Mouse (Mus musculus) embryonic fibroblast, embryonic 13.5 days (primary cell): ENCODE data around the gene Gse1. TPM values are rescaled to one million over a fixed set of nuclear protein-coding genes. Genes with fewer than 3 reads are reported as not detected.

ENCODE experiments used
- H3K27ac ChIP-seq: 2 replicates; pipeline ENCODE4 v1.5.1; 2012; ENCODE audit warnings: low read length, control low read depth, inconsistent platforms; ENCODE audit not compliant: insufficient read depth
- H3K4me1 ChIP-seq: 2 replicates; pipeline ENCODE4 v1.6.1; 2011; ENCODE audit warnings: low read length; ENCODE audit not compliant: control insufficient read depth, insufficient read depth
- H3K4me3 ChIP-seq: 2 replicates; pipeline ENCODE4 v1.5.1; 2011; ENCODE audit warnings: mild to moderate bottlenecking, control low read depth, low read length; ENCODE audit not compliant: insufficient read depth
- CTCF ChIP-seq: IDR thresholded peaks from 2 replicates; pipeline ENCODE4 v1.5.1; 2011; ENCODE audit warnings: mild to moderate bottlenecking, control low read depth, low read length, moderate library complexity, borderline replicate concordance; ENCODE audit not compliant: insufficient read depth
- POLR2A ChIP-seq: IDR thresholded peaks from 2 replicates; pipeline ENCODE4 v1.6.1; 2011; ENCODE audit warnings: low read depth, mild to moderate bottlenecking, control low read depth, low read length, moderate library complexity
- polyA plus RNA-seq: library from polyadenylated mRNA; stranded (reverse); fragments of >200 nt; gene quantifications from 2 replicates; pipeline ENCODE4 v1.2.4, GENCODE M21; 2011; ENCODE audit warnings: low read depth; ENCODE audit not compliant: missing spikeins, insufficient read length

Gse1 gene
- polyA plus RNA-seq, 1 experiment: 13.4 TPM

DNA sequence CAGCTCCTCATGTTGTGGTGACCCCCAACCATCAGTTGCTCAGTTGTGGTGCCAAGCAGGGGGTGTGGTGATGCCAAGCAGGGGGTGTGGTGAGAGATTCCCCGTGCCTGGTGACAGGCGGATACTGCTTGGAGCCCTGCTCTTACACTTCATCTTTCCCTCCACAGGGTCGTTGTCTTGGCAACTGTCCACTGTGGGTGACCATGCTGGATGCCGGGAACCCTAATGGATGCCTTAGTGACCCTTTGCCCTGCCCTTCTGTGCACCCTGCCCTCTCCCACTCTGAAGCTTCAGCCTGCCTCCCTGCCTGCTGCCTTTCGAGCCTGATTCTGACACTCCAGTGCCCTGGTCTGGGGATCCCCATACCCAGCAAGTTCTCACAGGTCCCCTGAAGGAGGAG lies 109.4 kb downstream of the Gse1 start:
- no peak for TF ChIP-seq CTCF
- TF ChIP-seq POLR2A: no peak
- Histone ChIP-seq H3K27ac (no peak overlapping the region), H3K4me1 (no peaks in the 10 kb centered on the region; the same call in 1 of the 2 replicates), H3K4me3 (no peak overlapping the region)

DNA sequence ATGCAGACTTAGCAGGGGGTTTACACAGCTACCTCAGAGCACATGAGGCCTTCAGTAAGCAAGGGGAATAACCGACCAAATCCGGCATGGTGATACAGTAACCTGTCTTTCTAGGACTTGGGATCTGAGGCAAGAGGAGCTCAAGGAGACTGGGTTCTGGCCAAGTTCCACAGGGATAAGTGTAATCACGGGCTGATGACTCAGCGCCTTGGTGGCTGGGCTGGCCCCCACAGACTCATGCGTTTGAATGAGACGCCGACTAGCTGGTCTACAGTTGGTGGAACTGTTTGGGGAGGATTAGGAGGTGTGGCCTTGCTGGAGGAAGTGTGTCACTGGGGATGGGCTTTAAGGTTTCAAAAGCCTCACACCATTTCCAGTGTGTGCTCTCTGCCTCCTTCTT lies 110.4 kb downstream of the Gse1 start:
- TF ChIP-seq POLR2A (no peak), CTCF (no peak)
- no peak overlapping the region for H3K27ac ChIP-seq
- H3K4me1 ChIP-seq: no peaks in the 10 kb centered on the region; the same call in 1 of the 2 replicates
- H3K4me3 ChIP-seq: no peak overlapping the region

DNA sequence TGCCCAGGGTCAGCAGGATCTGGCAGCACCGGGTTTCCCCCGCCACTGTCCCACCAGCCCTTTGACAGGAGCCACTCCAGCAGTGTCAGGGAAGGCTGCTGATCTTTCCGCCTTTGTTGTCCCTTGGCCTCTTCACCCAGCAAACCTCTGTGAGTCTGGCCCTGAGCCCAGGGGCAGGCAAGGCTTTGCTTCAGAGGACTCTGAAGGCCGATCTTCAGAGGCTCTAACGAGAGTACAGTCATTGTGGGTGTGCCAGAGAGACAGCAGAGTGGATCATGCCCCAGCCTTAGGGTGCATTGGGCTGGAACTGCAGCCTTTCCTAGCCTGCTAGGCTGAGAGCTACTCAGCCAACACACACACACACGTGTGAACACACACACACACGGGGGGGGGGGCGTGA lies 111.5 kb downstream of the Gse1 start:
- Histone ChIP-seq H3K27ac (no peak overlapping the region), H3K4me3 (no peak overlapping the region), H3K4me1 (no peaks in the 10 kb centered on the region; the same call in 1 of the 2 replicates)
- TF ChIP-seq POLR2A (no peak), CTCF (no peak)

DNA sequence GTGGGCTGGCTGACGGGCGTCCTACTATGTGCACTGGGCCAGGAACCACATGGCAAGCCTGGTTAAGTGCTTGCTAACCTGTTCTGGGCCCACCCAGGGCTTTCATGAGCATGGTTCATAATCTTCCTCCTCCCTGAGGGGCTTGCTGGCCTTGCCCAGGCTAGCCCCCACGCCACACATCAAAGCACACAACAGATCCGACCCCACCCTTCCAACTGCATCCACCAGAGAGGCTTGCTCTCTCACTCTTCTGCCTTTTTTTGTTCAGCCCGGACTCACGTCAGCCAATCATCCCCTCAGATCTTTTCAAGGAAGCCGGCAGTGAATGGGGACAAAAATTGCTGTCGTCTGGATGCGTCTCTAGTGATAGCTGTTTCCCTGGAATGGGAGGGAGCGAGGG lies 112.9 kb downstream of the Gse1 start:
- H3K27ac ChIP-seq: no peak overlapping the region
- no peaks in the 10 kb centered on the region; the same call in 1 of the 2 replicates for H3K4me1 ChIP-seq
- no peak for TF ChIP-seq POLR2A
- no peak for TF ChIP-seq CTCF
- no peak overlapping the region for H3K4me3 ChIP-seq

DNA sequence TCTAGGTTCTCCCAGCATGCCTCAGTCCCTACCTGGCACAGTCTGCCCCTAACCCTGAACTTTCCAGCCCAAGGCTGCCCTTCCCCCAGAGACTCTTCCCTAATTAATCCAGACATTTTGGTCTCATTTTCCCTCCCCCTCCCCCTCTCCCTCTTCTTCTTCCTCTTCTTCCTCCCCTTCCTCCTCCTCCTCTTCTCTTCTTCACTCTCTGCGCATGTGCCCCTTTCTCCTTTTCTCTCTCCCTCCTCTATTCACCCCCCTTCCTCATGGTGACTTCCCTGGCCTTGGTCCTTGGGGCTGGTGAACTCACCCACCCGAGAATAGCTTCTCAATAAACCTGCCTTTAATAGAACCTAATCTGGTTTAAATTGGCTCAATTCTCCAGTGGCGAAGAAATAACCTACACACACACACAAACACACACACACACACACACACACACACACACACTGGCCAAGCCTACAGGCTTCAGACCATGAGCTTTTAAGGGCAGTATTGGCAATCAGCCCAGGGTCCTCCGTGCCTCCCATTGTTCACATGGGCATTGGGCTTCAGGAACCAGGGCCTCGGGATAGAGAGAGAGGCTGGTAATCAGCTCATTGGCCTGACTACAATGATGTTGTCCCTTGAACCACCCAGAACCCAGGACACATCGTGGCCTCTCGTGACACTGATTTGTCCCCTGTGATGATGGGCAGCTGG lies 114.7 kb downstream of the Gse1 start:
- Histone ChIP-seq H3K4me3 (no peak overlapping the region), H3K27ac (no peak overlapping the region), H3K4me1 (no peaks in the 10 kb centered on the region)
- TF ChIP-seq CTCF (no peak), POLR2A (no peak)

DNA sequence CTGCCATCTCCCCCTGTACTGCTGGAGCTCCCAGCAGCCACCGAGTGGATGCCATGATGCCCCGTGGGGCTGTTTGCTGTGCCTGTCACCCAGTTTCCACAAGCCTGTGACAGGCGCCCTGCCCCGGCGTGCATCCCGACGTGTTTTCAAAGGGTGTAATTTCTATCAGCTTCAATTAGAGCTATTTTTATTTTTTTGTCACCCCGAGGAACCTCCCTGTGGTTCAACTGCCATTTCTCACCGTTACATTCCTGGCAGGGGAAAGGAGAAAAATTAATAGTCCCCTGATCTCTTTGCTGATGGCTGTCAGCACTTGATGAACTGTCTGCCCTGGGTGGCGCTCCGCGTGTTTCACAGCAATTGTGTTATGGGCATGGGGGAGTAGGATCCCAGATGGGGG lies 115.3 kb downstream of the Gse1 start:
- no peak overlapping the region for H3K27ac ChIP-seq
- no peak overlapping the region for H3K4me3 ChIP-seq
- TF ChIP-seq POLR2A: no peak
- TF ChIP-seq CTCF: no peak
- H3K4me1 ChIP-seq: no peaks in the 10 kb centered on the region

DNA sequence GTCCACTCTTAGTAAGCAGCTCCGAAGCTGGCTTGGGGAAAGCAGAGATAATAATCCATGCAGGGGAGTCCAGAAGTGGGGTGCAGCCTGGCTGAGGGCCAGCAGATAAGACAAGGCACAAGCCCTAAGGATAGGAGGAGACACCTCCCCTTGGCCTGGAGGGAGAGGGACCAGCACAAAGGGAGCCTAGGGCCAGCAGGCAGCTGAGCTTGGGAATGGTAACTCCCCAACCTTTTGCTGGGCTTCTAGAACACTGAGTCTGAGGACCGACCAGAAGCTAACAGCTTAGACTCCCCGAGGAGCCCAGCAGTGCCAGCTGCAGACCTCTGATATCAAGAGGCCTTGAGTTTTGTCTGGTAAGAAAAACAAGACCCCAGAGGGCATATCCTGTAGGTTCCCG lies 115.9 kb downstream of the Gse1 start:
- TF ChIP-seq POLR2A: no peak
- no peak overlapping the region for H3K27ac ChIP-seq
- H3K4me3 ChIP-seq: no peak overlapping the region
- no peaks in the 10 kb centered on the region for H3K4me1 ChIP-seq

DNA sequence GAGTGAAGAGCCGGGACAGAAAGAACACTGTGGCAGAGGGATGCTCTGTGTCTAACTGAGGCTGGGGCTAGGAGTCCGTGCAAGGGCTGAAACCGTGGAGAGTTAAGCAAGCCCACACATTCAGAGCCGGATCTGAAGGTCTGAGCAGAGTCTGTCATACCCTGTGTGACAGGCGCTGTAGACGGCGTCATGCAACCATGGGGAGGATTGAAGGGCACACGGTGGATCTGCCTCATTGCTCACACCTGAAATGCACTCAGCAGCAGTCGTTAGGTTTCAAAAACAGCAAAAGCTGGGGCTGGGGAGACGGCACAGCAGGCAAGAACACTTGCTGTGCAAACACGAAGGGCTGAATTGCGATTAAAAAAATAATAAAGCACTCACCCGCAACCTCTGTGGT lies 116.3 kb downstream of the Gse1 start:
- H3K27ac ChIP-seq: no peak overlapping the region
- no peak overlapping the region for H3K4me3 ChIP-seq
- H3K4me1 ChIP-seq: no peaks in the 10 kb centered on the region
- TF ChIP-seq POLR2A (no peak), CTCF (no peak)

DNA sequence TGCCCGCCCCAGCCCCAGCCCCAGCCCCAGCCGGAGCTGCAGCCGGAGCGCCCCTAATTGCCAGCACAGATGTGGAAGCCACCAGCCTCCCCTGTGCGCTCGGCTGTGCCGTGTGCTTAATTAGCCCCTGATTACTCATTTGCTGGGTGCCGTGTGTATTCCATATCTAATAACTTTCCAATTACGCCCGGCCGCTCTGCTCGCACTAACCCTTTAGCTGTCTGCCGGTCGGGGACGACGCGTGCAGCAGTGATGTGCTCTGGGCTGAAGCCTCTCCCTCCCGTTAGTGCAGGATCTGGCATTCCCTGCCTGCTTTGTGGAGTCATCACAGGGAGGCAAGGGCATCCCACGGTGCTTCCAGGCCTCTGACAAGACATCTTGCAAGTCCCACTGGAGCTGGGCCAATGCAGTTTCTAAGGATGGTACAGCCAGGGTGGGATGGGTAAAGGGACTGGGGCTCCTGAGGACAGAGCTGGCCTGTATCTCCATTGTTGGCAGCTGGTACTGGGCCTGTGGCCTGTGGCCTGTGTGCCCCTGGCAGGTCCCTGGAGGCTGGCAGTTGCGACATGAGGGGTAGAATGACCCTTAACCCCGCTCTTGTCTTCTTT lies 119.6 kb downstream of the Gse1 start:
- H3K4me1 ChIP-seq: no peaks in the 10 kb centered on the region
- no peak for TF ChIP-seq POLR2A
- no peak for TF ChIP-seq CTCF
- H3K4me3 ChIP-seq: no peak overlapping the region
- no peak overlapping the region for H3K27ac ChIP-seq

DNA sequence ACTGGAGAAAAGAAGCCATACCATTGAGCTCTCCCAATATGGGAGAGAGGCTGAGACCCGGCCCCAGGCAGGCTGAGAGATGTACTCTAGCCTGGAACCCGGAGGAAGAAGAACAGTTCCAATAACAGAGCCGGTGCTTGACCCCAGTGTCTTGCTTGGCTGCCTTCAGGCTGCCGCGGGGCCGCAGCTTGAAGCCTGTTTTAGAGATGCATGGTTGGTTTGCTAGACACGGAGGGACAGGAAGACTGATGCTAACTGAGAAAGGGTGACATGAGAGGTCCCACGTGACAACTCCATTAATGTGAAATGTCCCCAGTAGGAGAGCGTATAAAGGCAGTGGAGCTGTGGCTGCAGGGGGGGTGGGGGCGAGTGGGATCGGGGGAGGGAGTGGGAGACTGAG lies 120.7 kb downstream of the Gse1 start:
- no peaks in the 10 kb centered on the region for H3K4me1 ChIP-seq
- no peak overlapping the region for H3K27ac ChIP-seq
- no peak for TF ChIP-seq CTCF
- TF ChIP-seq POLR2A: no peak
- no peak overlapping the region for H3K4me3 ChIP-seq
